Mouse (Mus musculus) WW6 (cell line): Measurements from ENCODE around the gene Gnaz.

Experiments used
- DNase-seq: peaks from one replicate; pipeline ENCODE4 v3.0.0-alpha.2; 2013; ENCODE audit warnings: low read depth, low spot score

Gnaz gene

GRCm38 (mm10) chr10:74966850-74967451 is at the start of gene Gnaz:
Gene Gnaz (plus strand): TSS chr10:74967177.
- peak; percentile 86 for DNase-seq

DNA sequence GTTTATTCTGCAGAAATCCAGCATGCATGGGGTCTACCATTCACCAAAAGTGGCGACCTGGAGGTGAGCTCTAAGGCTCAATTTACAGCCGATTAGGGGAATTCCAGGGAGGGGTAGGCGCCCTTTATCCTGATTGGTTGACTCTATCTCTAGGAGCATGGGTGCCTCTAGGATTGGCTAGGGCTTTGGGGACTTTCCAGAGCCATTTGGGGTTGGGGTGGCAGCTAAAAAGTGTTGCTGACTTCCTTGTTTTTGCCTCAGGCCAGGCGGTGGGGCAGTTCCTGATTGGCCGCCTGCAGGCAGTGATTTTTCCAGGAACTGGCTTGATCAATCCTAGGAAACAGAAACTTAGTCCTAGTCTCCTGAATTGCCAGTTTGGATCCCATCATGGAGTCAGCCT is 47.7 kb upstream of the Gnaz start:
- DNase-seq, result no peak

DNA sequence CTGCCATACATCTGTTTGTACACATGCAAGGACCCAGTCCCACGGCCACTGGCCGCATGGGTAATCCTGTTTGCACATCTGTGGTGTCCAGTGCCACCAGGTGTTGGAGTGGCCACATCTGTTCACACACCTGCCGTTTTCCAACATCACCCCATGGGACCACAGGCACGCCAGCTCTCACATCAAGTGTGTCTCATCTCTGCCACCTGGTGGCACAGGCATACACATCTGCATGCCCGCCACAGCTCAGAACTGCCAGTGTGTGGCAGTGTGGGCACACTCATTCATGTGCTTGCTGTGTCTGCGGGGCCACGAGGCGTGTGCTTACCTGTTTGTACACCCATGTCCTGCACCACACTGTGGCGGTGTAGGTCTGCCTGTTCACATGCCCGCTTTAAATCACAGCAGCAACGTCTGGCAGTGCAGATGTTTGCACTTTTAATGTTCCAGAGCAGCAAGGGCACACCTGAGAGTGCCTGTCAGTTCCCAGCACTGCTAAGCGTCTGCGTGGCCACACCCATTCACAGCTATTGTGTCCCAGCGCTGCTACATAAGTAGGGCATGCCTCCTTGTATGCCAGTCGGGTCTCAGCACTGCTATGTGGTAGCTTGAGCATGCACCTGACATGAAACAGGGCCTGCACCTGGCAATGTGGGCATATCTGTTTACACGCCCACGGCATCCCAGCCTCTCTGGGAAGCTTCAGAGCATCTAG is 46.0 kb upstream of the Gnaz start:
- no peak for DNase-seq

- DNase-seq, result no peak
These were observed 45.4 kb upstream of the Gnaz start for GRCm38 (mm10) chr10:74921614-74922013.

DNA sequence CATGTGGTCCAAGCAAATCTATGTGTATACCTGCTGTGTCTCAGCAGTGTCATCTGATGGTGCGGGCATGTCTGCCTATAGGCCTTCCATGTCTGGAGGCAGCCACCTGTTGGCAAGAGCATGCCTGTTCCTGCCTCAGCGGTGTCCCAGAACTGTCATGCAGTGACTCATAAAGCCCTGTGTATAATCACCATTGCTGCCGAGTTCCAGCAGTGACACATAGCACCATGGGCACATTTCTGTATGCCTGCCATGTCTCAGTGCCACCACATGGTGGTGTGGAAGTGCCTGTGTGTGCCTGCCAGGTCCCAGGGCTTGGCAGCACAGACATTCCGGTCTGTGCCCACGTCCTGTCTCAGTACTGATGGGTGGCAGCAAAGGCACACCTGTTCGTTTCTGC is 44.2 kb upstream of the Gnaz start:
- no peak for DNase-seq

DNA sequence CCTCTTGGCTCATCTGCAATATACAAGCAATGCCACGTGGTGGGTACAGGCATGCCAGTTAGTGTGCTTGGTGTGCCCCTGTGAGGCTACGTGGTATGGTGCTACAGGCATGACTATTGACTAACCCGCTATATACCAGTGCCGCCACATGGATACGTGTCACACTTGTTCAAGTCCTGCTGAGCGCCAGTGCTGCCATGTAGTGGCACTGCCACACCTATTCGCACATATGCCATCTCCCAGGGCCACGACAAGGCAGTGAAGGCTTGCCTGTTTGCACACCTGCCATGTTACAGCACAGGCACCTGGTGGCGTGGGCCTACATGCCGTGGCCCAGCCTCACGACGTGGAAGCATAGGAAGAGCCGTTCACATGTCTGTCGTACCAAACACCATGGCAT is 42.7 kb upstream of the Gnaz start:
- no peak for DNase-seq

GRCm38 (mm10) chr10:74925324-74925723 is 41.7 kb upstream of the Gnaz start:
- no peak for DNase-seq

DNA sequence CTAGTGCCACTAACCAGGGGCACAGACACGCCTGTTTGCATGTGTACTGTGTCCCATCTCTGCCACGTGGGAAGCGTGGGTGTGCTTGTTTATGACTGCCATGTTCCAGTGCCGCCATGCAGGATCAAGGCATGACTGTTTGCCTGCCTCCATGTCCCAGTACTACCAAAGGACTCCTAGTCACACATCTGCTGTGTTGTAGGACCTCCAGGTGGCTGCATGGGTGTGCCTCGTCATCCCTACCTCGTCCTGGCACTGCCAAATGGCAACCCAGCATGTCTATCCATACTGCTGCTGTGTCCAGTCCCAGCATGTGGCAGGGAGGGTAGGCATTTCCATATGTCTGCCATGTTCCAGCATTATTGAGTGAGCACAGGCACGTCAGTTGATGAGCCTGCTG is 38.7 kb upstream of the Gnaz start:
- DNase-seq, result no peak

DNA sequence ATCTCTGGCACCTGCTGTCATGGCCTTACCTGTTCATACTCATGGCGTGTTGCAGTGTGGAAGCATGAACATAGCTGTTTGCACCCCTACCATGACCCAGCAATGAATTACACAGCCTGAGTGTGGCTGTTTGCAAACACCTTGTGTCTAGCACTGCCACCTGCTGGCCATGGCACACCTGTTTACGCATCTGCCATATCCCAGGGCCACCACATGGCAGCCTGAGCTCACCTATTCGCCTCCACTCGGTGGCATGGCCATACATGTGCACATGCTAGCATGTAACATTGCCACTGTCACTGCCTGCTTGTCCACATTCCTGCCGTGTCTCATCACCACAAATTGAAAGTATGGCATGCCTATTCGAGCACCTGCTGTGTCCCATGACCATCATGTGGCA is 37.4 kb upstream of the Gnaz start:
- DNase-seq, result no peak

DNA sequence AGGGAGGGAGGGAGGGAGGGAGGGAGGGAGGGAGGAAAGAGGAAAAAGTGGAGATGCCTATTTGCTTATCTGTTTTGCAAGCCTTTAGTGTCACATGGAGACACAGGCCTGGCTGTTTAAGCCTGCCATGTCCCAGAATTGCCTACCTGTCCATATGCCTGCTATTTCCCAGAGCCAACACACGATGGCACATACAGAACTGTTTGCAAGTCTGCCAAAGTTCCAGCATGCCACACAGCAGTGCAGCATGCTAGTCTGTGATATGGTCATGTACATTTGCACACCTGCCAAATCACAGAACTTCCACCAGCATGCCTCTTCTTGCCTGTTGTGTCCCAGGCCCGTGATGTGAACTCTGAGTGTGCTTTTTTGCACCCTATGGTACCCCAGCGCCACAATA is 36.4 kb upstream of the Gnaz start:
- no peak for DNase-seq

- DNase-seq, result no peak
These were observed 35.3 kb upstream of the Gnaz start for GRCm38 (mm10) chr10:74931631-74932030.

DNA sequence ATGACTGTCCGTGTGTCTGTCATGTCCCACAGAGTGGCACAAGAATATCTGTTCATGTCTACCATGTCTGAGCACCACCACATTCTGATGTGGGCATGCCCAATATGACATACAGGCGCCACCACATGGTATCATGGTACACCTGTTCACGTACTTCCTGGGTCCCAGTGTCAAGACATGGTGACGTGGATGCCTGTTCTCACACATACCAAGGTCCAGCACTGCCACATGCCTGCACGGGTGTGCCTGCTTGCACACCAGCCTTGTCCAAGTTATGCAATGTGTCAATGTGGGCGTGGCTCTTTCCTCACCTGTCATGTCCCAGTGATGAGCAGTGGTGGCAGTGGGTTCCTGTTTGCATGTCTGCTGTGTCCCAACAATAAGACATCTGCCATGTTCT is 34.5 kb upstream of the Gnaz start:
- DNase-seq, result no peak

DNA sequence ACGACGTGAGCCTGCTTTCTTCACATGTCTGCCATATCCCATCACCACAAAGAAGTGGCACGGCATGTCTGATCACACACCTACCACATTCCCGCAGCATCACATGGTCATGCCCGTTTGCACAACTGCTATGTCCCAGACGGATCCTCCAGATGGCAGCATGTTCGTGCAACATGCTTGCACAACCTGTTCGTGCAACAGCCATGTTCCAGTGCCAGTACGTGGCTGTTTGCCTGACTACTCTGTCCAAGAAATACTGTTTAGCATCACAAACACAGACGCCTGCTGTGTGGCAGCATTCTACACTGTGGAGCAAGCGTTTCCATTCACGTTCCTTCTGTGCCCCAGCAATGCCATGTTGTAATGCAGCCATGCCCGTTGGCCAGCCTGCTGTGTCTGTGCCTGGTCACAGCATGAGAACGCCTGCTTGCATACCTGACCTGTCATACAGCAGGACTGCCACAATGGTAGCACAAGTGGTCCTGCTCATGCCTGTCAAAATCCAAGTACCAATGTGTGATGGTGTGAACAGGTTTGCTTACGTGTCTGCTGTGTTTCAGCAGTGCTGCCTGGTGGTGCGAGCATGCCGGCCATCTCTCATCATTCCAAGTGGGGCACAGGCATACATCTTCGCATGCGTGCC is 33.3 kb upstream of the Gnaz start:
- DNase-seq, result no peak

DNA sequence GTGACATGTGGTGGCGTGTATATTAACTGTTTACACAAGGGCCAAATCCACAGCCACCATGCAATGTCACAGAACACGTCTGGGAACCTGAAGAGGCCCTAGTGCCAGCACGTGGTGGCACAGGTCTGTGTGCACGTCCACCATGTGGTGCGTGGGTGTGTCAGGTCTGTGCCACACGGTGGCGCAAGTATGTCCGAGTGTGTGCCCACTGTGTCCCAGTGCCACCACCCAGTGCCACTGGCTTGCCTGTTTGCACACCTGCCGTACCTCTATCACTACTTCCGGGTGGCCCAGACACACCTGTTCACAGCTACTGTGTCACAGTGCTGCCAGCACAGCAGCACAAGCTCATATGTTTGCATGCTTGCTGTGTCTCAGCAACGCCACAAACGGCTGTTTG is 32.5 kb upstream of the Gnaz start:
- DNase-seq, result no peak

GRCm38 (mm10) chr10:74935016-74935415 is 32.0 kb upstream of the Gnaz start:
- no peak for DNase-seq

DNA sequence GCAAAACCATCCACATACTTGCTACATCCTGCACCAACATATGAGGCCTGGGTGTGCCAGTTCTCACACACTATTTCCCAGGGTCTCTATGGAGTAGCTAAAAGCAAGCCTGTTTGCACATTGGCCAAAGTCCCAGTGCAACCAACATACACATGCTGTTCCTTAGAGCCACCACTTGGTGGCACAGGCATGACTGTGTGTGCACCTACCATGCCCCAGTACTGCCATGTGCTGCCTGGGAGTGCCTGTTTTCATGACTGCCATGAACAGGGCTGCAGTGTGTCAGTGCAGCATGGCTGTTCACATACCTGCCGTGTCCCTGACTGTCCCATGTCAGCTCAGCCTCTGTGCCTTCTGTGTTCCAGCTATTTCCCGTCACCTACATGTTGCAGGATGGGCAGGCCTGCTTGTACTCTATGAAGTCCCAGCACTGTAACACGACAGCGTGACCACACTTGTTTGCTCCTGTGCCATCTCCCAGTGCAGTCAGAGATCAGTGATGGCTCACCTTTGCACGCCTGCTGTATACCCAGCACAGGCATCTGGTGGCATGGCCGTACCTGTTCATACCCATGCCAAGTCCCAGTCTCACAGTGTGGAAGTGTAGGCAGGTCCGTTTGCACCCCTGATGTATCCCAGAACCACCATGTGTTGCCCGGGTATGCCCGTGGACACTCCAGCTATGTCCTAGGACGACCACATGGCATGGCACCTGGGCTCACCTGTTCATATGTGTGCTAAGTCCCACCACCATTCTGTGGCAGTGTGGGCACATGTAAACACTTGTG is 29.8 kb upstream of the Gnaz start:
- DNase-seq, result no peak

GRCm38 (mm10) chr10:74938410-74938809 is 28.6 kb upstream of the Gnaz start:
- no peak for DNase-seq

- DNase-seq, result no peak
These were observed 27.7 kb upstream of the Gnaz start for GRCm38 (mm10) chr10:74939300-74939699.

GRCm38 (mm10) chr10:74940795-74941194 is 26.2 kb upstream of the Gnaz start:
- no peak for DNase-seq

- DNase-seq, result no peak
These were observed 14.0 kb upstream of the Gnaz start for GRCm38 (mm10) chr10:74952830-74953443.

- no peak for DNase-seq
These were observed 2.6 kb upstream of the Gnaz start for GRCm38 (mm10) chr10:74964380-74964779.
